Mouse (Mus musculus) erythroblast, embryonic 14.5 days (primary cell): ENCODE data around the gene Strap.

Experiments used
- GATA1 ChIP-seq: IDR thresholded peaks from 2 replicates; pipeline ENCODE4 v1.6.1; 2012; ENCODE audit warnings: low read length, inconsistent platforms, mixed read lengths
- TAL1 ChIP-seq: IDR thresholded peaks from 3 replicates; pipeline ENCODE4 v1.6.1; 2012; ENCODE audit warnings: low read length, inconsistent platforms, mixed read lengths

DNA sequence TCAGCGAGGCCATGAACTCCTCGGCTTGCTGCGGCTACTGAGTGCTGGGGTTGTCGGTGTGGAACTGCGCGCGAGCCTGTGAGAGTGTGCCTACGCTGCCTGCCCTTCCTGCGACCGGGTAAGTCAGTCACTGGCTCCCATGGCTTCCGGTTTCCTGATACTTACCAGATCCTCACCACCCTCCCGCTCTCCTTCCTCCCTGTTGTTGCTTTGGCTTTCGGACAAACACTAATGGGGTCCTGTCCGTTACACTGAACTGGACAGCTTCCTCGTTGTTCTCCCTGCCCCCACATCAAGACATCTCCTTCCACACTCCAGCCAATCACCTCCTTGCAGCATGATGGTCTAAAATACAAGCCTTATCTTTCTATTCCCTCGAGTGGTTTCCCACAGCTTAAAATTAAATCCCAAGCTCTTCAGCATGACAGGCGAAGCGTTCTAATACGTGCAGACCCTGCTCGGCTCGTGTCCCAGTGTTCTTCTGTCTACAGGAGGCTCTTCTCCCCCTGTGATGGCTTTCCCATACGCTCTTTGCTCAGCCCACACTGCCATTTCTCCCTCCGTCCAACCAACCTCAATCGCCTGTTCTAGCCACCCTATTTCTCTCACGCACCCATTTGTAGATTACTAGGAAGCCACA, 30.5 kb upstream of the Strap start:
- TF ChIP-seq GATA1 (no peak), TAL1 (no peak)
